Mouse (Mus musculus): ENCODE measurements around the gene Krtap9-3.

The Krtap9-3 gene

DNA sequence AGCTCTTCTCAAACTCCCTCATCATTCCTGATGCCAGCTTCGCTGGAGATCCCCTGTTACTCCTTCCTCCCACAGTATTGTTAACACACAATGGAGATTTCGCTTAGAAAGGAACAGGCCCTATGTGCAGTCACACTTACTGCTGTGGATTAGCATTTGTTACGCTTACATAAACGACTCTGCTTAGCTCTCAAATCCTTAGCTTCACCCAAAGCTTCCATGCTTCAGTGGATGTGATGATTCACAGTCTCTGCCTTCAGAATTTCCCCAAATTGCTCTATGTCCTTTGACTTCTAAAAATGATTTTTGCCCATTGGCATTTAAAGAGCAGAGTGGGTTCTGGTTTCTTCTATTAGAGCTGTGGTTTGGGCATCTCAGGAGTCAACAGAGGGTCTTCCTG lies 24.7 kb downstream of the Krtap9-3 start:
- DNase-seq (ENCODE audit: low read depth, low spot score) = no peak

DNA sequence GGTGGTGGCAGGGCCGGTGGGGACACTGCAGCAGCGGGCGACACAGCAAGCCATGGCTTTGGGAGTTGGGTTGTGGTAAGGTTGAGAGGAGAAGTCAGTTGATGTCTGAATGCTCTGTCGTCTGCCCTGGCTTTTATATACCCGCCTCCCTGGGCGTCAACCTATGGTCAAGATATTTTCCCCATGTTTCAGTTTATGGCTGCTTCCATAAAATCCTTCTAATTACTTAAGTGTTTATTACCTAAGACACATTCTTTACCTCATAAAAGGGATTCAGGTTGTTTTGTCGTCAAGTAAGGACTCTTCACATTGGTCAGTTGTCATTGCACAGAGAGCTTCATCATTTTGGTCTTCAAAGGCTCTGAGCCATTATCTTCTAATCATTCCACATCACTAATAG lies 31.4 kb downstream of the Krtap9-3 start, which contains the start of gene Krtap3-1:
Gene Krtap3-1 (minus strand): TSS at position 101 of the 400 bp plus-strand sequence.
- DNase-seq (ENCODE audit: low read depth, low spot score) = no peak

DNA sequence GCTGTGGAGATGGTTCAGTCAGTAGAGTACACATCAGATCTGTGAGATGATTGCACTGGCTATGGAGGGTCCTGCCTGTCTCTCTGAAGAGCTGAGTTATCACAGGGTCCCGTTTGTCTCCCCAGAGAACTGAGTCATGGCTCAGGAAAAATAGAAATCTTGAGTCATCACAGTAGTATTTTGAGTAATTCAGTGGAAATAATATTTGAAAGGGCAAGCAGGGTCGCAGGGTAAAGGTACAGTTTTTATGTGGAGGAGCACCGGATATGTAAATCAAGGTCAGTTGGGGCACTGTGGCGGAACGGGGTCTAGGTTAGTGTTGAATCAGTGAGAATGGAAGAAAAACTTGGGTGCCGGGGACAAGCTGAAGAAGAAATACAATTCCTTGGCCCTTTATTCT lies 35.3 kb downstream of the Krtap9-3 start:
- no peak for DNase-seq (ENCODE audit: low read depth, low spot score)

- DNase-seq (ENCODE audit: low read depth, low spot score) = no peak
Measured at GRCm38 (mm10) chr11:99559366-99559765, 38.5 kb downstream of the Krtap9-3 start, which contains the start of gene Gm11939. Gene Gm11939 (minus strand): TSS chr11:99559466.

DNA sequence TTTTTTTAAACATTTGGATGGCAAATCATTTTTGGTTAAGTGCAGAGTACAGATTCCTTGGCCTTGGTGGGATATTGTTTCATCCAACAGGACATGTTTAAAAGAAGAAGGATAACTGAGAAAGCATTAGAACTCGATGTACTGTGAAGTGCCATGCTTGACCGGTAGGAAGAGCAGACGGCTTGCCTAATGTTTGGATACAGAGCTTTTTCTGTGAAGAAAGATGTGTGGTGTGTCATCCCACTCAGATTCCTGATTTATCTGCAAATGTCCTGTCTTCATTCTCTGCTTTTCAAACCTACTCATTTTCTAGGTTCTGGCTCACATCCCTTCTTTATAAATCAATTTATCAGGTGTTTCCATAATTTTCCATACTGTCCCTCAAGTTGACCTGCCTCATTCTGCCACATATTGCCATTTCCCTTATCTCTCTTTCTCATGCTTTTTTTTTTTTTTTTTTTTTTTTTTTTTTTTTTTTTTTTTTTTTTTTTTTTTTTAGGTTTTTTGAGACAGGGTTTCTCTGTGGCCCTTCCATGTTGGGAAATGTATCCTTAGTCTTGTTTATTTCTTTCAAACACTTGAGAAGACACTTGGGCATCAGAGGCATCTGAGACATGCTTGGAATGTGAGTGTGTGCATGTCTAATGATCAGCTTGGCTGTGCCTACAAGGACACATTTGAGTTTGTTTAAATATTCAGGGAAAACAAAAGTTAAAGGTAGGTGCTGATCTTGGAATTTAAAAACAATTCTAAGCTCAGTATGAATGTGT lies 39.7 kb downstream of the Krtap9-3 start:
- DNase-seq (ENCODE audit: low read depth, low spot score) = no peak

GRCm38 (mm10) chr11:99556753-99557152 lies 41.2 kb downstream of the Krtap9-3 start, which contains the start of gene Krtap3-2:
Gene Krtap3-2 (minus strand): TSS chr11:99556853.
- no peak for DNase-seq (ENCODE audit: low read depth, low spot score)

GRCm38 (mm10) chr11:99556195-99556594 lies 41.7 kb downstream of the Krtap9-3 start:
- no peak for DNase-seq (ENCODE audit: low read depth, low spot score)

- no peak for DNase-seq (ENCODE audit: low read depth, low spot score)
Measured at GRCm38 (mm10) chr11:99550765-99551164, 47.1 kb downstream of the Krtap9-3 start, which contains the start of gene Krtap3-3. Gene Krtap3-3 (minus strand): TSS chr11:99550865.

DNA sequence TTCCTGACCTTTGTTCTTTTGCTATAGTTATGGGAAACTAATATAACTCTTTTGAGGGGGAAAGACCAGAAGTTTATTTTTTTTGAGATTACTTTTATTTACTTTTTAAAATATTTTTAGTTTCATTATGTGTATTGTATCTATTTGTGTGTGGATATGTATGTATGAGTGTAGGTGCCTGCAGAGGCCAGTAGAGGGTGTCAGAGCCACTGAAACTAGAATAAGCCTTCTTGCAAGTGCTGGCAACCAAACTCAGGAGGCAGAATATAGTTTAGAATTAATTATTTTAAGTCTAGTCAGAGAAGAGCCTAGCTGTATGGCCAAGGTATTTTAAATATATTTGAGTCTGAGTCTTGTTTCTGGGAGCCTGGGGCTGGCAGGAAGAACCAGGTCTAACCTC lies 50.0 kb downstream of the Krtap9-3 start:
- no peak for DNase-seq (ENCODE audit: low read depth, low spot score)

Measured in mesoderm, embryonic 11.5 days (tissue).